Mouse (Mus musculus): ENCODE results near the gene Ppfibp2.

The Ppfibp2 gene

DNA sequence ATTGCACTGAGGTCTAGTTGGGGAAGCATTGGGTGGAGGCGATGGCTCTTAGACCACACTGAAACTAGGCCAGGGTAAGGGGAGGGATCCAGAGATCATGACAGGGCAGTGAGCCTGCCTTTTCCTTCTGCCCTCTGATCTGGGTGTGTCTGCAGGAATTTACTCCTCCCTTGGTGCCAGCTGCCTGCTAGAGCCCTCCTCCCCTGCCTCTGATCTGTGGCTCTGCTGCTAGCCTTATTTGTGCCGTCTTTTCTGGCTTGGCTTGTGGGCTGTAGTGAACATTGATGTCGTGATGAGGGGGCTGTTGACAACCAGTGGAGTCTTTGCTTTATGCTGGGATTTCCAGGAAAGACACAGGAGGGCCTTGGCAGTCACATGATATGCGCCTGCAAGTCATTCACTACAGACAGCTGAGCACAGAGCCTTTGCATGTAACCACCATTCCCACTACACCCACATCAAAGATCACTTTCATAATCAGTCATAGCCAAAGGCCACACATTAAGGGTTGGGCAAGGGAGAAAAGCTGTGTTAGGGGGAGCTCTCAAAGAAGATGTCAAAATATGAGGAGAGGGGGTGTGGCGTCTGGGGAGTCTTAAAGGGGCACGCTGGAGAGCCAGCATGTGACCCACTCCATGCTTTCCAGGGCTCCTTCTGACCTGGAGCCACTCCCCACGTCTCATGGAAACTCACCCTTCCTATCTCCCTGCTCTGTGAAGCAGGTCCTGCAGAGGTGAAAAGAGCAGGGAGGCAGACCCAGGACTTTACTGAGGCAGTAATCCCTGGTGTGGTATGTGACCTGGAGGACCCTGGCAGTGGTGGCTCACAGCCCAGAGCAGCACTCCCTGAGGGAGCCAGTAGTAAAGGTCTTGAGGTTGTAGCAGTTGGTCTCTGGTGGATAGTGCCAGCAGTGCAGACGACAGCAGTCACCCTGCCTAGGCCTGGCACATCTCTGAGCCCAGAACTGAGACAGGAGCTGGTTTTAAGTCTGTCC lies 69.4 kb downstream of the Ppfibp2 start:
- DNase-seq (ENCODE audit: low spot score) = peak; percentile 39

DNA sequence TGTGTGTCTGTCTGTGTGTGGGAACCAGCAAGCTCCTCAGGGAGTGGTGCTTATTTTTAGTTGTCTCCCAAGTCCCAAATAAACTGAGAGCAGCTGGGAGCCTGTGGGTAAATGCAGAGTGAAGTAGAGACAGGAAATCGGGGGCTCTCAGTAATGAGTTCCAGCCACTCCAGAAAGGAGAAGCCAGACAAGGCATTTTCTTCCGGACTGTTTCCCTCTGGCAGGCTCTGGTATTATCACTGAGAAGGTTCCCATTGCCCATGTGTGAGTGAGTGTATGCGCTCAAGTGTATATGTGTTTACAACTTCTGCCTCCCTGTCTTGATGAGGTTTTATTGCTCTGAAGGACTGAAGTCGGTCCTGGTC lies 70.2 kb downstream of the Ppfibp2 start:
- no peak for DNase-seq (ENCODE audit: low spot score)

DNA sequence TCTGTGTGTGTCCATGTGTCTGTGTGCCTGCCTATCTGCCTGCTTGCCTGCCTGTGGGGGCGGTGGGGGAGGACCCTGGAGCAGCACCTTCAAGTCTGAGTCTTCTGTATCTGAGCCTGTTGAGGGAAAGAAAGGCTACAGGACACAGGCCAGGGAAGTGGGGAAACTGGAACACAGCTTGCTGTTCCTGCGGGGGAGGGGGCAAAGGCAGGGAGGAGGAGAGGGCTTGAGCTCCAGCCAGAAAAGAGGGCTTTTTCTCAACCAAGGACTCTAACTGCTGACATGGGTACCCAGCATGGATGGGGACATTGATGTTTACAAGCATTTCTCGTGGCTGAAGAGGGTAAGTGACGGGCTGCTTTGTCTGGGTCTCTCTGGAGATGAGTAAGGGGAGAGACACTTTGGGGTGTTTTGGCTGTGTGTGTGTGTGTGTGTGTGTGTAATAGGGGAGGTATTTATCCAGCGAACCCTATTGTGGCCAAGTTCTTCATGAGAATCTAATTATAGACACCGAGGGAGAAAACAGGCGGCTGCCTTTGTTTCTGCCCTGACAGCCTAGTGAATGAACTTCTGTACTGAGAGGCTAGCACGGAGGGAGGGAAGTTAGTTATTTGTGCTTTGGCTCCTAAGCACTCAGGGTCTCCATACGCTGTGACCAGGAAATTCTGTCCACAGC lies 70.7 kb downstream of the Ppfibp2 start:
- no peak for DNase-seq (ENCODE audit: low spot score)

DNA sequence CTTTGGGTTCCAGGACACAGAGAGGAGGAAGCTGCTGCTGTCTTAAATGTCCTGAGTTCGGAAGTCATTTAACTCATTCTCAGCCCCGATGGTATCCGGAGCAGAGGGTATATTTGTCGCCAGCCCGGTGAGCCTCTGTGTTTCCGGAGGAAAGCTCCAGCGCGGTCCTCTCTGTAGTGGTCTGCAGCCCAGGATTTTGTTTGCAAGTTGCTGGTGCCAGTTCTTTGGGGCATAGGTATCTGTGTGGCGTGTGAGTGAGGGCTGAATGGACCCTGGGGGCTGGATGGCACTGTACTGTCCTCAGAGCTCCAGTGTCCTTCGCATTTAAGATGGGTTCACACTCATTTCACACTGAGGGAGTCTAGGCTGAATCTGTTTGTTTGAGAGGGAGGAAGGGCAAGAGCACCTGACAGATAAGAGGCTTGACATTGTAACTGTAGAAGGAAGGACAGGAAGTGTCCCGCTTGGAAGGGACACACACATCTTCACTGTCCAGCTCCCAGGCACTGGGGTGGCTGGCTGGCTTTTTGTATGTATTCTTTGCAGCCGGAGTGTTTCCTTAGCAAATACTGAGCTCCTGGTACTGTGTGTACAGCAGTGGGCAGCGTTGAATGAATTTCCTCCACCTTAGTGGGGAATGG lies 71.4 kb downstream of the Ppfibp2 start:
- DNase-seq (ENCODE audit: low spot score) = no peak

DNA sequence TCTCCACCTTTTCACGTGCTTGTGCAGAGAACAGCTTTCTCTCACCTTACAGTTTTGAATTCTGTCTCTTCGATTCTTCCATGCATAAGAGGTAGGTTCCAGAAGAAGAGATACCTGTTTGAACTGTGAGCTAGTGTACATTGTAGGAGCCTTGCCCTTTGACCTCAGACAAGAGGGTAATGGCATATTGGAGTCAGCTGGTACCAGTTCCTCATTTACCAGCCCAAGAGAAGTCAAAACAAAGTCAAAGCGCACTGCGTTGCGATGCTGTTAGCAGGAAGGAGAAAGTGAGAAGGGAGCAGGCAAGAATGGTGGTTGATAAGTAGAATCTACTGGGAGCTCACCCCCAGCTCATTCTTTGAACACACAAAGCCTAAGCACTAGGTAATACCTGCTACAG lies 73.5 kb downstream of the Ppfibp2 start:
- no peak for DNase-seq (ENCODE audit: low spot score)

DNA sequence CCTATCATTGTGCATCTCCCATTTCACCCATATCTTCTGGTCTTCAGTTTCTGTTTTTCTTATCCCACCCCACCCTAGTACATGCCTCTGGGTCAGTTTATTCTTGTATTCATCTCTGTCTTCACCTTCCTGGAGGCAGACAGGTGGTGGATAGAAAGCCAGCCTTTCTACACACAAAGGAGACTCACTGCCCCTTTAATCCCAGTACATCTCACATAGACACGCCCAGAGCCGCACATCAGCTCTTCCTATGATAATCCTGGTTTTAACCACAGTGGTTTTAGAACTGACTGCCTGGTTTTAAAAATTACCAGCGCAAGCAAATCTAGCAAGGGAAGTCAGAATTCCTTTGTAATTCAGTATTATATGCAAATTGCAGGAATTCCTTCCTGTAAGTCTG lies 80.2 kb downstream of the Ppfibp2 start:
- no peak for DNase-seq (ENCODE audit: low spot score)

DNA sequence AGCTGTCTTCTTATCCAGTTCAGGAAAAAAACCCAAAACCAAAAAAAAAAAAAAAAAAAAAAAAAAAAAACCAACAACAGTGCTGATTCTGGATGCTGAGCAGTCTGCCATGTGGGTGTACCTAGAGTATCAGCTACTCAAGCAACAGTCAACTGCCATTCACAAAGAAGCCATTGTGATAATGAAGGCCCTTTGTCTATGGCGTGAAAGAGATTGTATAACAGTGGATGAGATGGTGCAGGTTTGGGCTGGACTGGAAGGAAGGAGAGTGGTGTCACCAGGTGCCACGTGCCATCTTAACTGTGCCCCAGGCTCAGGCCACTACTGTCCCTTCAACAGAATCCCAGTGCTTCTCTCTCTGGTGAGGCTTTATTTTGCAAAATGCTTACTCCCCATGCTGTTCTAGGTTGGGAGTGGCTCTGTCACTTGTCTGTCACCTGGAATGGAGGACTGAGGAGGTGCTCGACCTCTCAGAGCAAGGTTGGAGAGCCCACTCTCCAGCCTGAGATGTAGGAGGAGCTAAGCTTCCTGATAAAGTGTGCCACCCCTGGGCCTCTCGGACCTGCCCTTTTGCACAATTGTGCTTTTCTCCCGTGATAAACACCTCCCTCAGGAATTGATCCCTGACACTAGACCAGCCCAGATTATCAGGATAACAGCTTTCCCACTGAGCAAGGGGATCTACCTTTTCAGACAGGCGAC lies 85.3 kb downstream of the Ppfibp2 start:
- DNase-seq (ENCODE audit: low spot score) = no peak

DNA sequence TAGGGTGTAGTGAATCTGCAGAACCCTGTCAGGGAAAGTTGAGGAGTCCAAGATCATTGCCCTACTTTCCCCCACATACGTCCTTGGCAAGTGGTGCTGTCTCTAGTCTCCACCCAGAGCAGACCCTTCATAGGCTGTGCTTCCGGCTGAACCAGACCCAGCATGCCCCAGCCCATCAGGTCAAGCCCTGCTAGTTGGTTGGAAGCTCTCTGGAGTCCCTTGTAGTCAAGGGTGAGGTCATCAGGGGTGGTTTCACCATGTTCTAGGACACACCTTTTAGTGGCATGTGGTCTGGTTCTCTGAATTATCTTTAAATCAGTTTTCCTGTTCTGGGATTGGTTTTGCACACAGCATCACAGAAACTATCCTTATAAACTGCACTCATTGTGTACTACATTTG lies 86.3 kb downstream of the Ppfibp2 start:
- no peak for DNase-seq (ENCODE audit: low spot score)

DNA sequence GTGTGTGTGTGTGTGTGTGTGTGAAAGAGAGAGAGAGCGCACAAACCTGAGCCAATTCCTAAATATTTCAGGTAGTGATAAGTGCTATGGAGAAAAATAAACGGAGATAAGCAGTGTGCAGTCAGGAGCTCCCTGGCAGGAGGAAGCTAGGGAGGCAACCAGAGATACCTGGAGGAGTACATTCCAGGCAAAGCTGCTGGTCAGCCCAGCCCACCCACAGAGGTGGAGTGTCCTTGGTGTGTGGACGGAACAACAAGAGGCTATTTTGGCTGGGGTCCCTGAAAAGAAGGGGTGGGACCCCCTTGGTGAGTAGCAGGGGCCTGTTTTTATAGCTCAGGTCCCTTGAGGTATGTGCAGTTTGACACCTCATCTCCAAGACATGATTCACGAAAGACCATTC lies 88.2 kb downstream of the Ppfibp2 start:
- DNase-seq (ENCODE audit: low spot score) = no peak

DNA sequence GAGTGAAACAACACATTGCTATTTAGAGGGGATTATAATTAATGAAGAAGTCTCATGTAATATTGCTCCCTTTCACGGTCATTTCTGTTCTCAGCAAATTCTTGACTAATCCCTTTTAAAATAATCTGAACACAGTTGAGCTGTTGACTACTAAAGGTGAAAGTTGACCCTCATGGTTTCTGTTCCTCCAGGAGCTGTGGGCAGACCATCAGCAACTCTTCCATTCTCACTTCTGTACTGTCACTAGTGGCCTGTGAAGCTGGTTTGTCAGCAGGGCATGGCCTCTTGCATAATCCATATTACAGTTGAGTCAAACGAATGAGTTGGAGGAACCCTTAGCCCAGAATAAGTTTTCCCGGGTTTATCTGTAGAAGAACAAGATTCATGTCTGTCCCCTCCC lies 88.6 kb downstream of the Ppfibp2 start:
- DNase-seq (ENCODE audit: low spot score) = no peak

DNA sequence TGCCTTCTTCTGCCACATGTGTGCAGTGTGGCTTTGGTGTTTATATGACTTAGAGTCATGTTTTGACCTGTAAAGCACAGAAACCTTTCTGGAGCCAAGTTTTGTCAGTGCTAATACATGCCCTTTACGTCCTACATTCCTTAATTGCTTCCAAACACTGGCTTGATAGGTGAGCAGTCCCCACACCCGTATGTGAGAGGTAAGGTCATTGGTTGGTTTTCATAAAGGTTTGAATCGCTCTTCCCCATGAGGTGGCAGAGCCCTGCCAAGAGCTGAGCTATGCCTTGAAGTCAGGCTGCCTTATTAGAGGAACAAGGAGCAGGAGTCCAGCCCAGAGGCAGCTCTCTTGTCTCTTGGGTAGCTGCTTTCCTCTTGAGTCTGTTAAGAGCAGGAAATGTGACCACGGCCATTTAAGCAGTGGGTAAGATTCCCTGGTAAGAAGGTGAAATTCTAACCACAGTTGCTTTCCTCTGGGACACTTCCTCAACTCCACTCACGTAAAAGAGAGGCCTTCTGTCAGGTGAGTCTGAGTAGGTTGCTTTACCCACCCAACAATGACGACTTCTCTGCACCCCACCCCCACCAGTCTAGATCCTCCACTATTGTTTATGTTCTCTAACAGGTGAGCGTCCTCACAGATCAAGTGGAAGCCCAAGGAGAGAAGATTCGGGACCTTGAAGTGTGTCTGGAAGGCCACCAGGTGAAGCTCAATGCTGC lies 90.4 kb downstream of the Ppfibp2 start:
- no peak for DNase-seq (ENCODE audit: low spot score)

DNA sequence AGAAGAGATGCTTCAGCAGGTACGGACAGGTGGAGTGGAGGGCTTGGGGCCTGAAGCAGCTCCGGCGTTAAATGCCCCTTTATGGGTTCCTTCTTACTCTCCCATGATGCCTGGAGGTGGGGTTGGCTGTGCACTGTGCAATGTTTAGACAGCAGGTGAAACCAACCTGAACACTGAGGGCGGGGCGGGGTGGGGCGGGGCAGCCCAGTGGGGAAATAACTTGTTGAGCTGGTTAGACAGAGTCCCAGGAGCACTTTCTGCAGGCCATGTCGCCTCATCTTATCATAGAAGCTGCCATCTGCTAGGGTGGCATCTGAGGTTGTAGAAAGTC lies 90.9 kb downstream of the Ppfibp2 start:
- DNase-seq (ENCODE audit: low spot score) = no peak

DNA sequence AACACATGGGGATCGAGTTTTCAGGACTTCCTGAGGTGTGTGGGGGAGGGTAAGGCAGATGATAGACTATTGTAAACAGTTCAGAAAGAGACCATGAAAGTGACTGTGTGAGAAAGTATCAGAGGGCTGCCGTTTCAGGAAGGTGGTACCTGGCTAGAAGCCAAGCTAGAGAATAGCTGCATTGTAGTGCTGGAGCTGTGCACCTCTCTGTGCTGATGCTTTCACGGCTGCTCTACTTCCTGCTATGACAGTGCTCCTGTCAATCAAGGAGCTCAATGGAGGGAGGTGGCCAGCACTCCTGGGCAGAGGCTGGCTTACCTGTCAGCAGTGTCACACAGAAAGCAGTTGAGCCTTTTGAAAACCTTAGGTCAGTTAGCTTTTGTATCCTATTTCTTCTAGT lies 92.4 kb downstream of the Ppfibp2 start:
- no peak for DNase-seq (ENCODE audit: low spot score)

DNA sequence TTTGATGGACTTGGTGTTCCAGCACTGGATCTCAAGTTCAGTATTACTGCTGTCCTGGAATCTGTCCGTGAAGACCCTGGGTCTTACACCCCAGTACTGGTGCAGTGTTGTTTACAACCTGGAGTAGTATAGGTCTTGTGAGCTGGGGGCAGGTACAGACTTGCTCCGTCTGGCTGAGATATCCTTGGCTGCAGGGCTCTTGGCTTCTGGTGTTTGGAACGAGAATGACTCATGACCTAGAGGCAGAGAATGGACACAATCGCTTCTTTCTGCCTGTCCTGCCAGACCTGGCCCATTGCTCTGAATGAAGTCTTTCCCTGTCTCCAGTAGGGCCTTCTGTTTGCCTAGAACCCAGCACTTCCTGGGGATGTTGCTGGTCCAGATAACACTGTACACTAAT lies 93.0 kb downstream of the Ppfibp2 start:
- DNase-seq (ENCODE audit: low spot score) = no peak

DNA sequence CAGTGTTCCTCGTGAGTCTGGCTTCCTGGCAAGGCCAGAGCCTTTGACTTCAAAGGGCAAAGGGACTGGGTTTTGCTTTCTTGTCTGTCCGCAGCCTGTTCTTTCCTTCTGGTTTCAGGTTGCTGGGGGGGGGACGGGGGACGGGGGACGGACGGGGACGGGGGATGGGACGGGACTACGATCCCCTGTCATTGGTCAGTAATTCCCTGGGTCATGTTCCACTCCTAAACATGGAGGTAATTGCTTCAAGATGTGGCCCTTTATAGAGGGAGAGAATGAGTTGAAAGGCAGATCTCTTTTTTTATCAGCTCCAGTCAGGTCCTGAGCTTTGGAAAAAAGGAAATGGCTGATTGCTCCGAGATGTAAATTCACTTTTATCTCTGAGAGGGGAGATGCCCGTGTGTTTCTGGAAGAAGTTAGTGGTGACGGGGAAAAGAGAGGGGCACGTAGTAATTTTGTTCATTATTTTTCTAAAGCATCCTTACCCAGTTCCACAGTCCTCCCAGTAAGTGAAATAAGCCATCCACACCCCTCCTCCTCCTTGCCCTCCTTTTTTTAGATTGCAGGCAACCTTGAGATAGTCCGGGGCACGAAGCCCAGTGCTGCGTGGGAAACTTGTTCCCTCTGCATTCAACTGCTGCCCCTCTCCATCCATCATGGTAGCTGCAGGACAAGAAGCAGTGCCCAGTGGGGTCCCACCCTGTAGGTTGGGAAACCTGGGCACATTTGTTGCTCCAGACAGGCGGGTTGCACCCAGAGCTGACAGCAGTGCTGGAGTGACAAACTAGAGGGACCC lies 95.6 kb downstream of the Ppfibp2 start:
- DNase-seq (ENCODE audit: low spot score) = no peak

DNA sequence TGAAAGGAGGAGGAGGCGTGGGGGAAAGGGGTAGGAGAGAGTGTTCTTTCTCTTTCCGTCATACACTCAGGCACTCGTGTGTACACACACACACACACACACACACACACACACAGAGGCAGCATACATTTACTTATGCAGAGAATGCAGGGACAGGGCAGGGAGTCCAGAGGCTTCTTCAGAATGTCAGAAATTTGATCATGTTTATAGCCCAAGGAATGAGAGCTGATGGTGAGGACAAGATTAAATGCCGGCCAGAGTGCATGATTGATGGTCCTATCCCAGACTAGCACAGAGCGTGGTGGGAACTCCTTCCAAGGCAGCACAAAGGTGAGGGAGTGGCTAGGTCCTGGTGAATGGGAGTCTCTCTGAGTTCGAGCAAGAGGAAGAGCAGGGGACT lies 96.5 kb downstream of the Ppfibp2 start:
- no peak for DNase-seq (ENCODE audit: low spot score)

DNA sequence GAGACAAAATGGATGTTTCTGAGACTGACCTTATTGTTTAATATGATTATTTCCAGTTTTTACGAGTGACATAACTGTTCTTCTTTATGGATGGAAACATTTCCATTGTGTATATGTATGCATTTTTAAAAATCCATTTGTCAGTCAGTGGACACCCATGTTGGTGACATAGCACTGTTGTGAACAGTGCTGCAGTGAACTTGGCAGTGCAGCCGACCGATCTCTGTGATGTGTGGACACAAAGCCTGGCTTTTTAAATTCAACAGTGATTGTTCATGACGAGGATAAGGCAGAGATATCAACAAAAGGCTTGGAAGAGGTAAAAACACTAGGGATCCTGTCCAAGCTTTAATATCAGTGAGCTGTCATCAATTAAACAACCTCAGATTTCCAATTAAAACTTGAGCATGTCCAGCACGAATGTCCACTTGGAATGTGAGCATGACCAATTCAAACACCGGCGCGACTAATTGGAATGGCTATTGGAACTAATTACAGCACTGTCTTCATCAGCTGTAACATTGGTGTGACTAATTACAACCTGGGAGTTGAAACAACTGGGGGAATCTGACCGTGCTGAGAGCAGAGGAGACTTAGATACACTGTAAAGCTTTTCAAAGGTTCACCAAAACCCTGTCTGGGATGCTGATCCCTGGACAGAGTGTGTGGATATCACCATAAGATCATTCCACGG lies 99.4 kb downstream of the Ppfibp2 start:
- peak; percentile 35 for DNase-seq (ENCODE audit: low spot score)

DNA sequence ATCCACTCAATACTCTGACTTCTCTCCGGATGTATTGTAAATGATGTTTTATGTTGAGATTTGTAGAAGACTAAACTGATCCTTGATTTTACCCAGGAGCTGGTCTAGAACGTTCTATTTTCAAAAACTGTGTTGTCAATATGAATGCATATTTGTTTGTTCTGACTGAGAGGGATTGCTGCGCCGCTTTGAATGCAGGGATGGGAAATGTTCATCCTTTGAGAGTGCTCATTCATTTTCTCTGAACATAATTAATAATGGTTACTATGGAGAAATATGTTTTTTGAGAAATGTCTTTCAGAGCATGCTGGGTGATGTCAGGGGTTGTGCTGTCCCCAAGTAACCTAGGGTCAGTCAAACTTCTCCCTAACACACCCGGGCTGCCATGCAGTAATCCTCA lies 102.1 kb downstream of the Ppfibp2 start:
- DNase-seq (ENCODE audit: low spot score) = no peak

DNA sequence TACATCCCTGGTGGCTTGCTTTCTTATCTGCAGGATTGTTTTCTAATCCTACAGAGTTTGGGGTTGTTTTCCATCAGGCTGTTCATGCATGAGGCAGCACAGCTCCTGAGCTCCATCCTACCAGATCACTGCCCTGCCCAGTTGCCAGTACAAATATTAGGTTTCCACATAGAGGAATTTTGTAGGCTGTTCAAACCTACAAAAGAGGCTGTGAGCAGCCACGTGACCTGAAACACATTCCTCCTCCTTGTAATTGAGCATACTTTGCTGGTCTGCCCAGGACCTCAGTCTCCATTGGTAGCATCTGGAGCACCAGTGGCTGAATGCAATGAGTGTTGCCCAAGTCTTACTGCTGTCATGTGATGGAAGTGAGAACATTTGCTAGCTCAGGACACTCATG lies 104.9 kb downstream of the Ppfibp2 start:
- no peak for DNase-seq (ENCODE audit: low spot score)

DNA sequence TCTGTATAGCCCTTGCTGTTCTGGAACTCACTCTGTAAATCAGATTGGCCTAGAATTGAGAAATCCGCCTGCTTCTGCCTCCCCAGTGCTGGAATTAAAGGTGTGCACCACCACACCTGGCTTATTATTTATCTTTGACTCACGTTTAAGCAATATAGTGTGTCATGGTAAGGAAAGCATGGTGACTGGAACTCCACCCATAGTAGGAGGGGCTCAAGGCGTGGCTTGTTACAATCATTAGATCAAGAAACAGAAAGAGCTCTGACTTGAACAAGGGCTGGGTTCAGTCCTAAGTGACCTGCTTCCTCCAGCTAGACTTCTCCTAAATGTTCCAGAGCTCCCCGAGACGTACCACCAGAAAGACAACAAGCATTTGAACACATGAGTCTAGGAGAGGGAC lies 105.6 kb downstream of the Ppfibp2 start:
- no peak for DNase-seq (ENCODE audit: low spot score)
